Mouse (Mus musculus): ENCODE results near the gene Tigd4.

The Tigd4 gene

DNA sequence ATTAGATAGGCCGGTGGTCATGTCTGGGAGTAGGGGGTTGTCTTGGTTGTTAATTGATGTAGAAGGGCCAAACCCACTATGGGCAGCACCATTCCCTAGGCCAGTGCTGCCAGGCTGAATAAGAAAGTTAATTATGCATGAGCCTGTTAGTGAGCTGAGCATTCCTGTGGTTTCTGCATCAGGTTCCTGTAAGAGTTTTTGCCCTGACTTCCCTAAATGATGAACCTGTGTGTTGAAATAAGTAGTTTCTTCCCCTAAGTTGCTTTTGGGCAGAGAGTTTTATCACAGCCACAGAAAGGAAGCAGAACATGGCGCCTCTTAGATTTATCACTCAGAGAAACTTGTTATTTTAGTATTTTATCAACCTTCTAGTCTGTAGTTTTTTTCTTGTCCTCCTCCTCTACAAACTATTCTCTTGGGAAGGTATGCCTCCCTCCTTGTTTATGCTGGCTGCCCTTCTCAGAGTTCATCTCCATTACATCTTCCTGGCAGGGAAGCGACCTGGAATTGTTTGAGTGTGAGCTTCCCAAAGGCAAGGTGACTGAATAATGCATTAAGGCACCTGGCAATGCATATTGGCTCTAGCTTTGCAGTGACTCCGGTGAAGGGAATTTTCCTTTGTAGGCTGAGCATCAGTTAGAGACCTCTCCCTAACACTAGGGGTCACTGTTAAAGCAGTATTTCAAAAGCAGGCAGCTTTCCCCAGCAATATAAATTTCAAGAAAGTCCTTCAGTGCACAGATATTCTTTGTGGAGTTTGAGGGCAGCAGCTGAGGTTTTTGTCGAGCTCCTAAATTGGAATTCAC, 21.9 kb downstream of the Tigd4 start:
- no peak for DNase-seq

DNA sequence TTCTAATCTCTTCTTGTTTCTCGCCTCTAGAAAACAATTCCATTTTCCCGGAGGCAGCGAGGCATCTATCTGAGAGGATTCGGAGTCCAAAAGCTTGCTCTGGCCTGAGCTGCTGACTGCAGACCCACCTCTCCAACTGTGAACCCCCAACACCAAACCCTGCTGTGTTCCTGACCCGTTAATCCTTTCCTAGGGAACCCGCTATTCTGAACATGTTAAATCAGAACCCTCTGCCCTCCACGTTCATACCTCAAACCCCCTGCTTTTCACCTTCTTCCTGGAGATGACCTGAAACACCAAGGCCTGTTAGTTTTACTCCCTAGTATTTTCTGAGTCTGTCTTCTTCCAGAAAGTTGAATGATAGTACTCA, 22.5 kb downstream of the Tigd4 start:
- DNase-seq: no peak

DNA sequence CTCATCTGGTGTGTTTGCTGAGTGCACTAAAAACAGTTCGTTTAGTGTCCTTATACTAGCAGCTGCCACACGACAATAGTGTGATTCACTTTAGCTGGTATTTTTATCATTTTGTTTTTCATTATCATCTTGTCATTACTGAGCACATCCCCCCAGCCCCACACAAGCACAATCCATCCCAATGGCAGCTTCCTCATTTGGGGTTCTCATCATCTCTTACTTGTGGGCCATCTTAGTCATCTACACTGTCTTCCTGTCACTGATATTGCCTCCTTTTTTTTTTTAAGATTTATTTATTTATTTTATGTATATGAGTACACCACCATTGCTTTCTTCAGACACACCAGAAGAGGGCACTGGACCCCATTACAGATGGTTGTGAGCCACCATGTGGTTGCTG, 25.3 kb downstream of the Tigd4 start:
- DNase-seq: no peak

DNA sequence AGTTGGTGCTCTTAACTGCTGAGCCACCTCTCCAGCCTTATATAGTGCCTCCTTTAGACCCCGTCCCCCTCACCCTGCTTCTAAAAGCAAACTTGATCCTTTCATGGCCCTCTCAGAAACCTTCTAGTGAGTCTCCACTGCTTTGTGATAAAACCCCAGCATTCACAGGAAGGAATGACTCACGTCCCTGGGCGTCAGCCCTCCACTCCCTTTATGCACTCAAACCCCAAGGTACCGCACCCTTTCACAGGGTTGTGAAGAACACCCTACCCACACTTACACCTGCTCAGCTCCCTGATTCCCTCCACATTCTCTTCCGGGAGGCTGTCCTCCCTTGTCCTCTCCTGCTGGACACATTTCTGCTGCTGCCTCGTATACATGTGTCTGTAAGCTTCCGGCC, 25.7 kb downstream of the Tigd4 start:
- no peak for DNase-seq

DNA sequence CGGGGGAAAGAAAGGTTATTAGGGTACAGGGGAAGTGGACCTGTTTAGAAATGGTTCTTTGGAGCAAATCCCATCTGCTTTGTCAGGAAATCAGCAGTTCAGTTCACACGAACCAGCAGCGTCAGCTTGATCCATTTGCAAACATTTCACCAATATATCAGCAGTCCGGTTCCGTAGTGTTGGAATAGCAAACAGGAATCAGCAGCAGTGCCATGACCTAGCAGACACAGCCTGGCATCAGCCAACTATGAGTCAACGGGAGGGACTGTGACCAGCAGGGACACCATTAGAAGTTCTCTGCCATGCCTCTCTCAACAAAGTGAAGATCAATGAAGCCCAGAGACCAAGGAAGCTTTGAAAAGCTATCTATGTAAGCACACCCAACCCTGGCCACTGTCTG, 26.4 kb downstream of the Tigd4 start:
- DNase-seq: no peak

DNA sequence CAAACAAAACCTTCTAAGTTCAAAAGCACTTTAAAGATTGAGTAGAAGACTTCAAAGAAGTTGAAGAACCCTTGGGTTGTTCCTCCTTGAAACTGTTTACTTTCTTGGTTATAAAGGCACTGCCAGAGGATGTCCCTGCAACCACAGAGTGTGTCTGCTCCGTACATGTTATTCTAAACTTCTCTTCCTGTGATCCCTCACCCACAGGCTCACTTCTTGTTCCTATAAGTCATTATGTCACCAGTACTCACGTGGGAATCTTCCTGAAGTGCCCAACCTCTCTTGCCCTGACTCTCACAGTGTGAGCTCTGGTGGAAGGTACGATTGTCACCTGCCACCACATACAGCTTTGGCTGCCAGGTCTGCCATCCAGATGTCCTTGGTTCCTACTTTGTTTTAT, 28.7 kb downstream of the Tigd4 start:
- DNase-seq: no peak

DNA sequence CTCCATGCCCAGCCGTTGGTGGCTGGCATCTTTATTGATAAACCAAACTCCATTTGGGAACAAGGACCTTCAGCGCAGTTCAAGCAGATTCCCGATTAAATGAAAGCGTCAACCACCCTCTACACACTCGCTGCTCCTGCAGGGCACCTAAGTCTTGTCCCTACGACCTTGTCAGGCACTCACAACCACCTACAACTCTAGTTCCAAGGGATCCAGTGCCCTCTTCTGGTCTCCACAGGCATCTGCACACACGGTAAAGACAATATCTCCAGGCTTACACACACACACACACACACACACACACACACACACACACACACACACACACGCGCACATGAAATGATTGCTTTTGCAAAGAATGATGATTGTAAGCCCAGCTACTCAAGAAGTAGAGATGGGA, 38.2 kb downstream of the Tigd4 start:
- no peak for DNase-seq

DNA sequence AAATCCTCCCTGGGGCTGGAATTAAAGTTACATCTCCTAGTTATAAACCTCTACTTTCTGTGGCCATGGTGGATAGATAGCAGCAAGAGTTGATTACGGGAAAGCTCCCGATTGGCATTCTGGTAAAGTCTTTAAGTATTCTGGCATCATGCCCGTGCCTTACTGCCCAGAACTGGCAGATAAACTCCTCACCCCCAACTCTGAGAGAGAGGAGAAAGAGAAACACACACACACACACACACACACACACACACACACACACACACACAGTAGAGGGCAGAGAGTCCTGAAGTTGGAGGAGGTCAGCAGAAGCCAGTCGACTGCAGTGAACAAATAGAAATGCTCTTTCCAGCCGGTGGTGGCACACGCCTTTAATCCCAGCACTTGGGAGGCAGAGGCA, 43.7 kb downstream of the Tigd4 start:
- DNase-seq: no peak

DNA sequence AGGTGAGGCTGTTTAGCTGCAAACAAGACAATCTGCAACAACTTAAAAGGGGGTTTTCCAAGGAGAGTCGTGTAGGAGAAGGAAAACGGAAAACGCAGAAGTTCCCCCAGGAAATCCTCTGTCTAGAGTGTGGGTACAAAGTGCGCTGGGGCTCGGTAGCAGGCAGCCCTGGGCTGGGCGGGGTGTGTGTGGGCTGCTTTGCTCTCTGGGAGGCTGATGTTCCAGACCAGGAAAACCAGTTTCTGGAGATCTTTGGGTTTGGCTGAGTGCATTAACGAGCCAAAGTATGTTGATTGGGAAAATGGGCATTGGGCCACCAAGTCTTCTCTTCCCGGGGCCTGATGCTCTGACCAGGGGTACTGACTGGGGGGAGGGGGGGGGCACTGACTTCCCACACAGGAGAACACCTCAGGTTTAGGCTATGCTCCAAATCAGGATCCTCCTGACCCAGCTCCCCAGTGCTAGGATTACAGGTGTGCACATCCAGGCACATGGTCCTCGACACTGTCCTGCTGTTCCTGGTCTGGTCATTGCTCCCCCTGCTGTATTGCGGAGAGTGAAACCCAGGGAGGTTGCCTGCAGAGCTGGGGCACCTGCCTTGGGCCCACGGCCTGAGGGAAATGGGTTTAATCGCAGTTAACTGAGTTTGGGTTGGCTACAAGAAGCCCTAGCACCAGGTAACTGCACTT, 44.7 kb downstream of the Tigd4 start:
- DNase-seq: peak in 1 of 2 experiments; percentile 55

DNA sequence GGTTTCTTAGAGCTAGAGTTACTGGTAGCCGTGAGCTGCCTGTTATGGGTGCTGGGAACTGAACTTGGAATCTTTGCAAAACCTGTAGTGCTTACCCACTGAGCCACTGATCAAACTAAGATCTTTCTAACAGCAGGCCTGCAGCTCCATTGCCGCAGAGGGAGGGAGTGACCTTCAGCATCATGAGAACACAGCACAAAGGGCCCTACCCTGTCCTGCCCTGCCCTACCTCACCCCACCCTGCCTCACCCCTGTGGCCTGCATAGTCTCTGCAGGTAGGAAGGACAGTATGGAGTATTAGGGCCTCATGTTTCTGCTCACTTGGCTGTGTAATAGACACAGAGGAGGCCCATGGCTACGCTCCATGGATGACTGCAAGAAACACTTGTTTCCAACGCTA, 45.5 kb downstream of the Tigd4 start:
- DNase-seq: no peak

DNA sequence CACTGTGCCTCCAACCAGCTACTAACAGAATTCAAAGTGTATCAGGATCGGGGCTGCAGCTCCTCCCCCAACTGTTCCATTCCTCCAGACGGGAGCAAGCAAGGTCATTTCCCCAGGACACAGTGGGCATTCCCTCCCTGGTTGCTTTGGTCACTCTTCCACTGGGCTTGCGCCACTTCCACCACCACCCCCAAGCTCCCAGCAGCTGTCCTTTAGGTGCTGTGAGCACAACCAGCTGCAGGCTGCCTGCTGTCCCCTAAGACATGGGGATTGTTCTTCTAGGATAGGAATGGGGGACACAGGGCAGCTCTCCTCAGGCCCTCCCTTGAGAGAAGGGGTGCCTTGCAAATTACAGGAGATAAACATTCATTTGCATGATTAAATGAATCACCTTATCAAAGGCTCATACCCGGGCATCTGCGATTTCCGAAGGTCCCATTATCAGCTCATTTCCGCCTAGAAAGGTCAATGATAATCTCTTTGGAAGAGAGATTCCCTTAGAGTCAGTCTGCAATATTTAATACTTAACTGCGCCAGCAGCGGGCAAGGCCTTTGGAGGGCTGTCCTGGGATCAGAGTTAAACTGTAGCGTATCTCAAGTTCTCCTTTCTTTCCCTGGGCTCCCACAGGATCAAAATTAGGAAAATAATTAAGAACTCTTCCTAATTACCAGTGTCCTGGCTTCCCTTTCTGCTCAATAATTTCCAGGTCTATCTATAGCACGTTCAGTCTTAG, 46.6 kb downstream of the Tigd4 start:
- peak in 1 of 2 experiments; percentile 45 for DNase-seq

DNA sequence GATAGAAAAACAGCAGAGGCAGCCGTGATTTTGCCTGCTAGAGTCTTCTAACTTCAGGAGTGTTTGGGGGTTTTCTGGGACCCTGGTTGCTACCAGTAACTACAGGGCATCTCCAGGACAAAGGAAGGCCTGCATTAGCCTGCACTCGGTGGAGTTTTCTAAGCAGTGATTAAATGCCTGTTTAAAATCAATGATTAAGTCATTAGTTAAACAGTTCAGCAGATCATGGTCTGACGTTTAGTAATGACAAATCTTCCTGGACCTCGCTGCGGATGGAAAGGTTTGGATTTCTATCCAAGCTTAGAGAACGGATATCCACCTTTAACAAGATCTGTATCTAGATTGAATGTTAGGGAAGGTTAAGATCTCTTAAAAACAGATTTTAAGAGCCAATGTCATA, 47.2 kb downstream of the Tigd4 start:
- peak in 1 of 2 experiments; percentile 24 for DNase-seq

DNA sequence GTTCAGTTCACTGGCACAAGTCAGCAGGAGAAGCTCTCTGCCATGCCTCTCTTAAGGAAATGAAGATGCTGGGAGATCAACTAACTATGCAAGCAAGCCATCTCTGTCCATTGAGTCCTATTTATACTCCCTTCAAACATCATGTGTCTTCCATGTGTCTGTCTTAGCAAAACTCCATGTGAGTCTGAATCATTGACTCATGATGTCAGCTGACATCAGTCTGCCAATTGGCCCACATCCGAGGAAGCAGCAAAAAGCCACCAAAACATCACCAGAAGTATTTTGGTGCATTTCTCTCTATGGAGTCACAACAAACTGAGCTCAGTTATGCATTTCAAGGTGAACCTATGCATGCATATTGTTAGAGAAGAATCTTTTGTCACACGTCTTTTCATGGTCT, 48.0 kb downstream of the Tigd4 start:
- no peak for DNase-seq

DNA sequence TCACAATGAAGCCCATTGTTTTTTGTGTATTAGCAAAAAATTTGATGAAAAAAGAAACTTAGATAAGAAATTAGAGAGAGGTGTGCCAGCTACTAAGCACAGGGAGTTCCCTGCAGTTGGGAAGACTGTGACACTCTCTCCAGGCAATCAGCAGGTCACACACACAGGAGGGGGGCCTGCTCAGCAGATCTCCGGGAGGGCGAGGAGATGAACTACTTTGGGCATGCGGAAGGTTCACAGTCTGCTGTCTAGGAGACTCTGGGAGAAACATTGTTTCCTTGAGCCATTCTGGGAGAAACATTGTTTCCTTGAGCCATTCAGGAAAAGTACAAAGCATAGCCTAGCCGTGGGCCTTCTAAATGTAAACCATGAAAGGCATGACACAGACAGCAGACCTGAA, 49.6 kb downstream of the Tigd4 start:
- DNase-seq: no peak

DNA sequence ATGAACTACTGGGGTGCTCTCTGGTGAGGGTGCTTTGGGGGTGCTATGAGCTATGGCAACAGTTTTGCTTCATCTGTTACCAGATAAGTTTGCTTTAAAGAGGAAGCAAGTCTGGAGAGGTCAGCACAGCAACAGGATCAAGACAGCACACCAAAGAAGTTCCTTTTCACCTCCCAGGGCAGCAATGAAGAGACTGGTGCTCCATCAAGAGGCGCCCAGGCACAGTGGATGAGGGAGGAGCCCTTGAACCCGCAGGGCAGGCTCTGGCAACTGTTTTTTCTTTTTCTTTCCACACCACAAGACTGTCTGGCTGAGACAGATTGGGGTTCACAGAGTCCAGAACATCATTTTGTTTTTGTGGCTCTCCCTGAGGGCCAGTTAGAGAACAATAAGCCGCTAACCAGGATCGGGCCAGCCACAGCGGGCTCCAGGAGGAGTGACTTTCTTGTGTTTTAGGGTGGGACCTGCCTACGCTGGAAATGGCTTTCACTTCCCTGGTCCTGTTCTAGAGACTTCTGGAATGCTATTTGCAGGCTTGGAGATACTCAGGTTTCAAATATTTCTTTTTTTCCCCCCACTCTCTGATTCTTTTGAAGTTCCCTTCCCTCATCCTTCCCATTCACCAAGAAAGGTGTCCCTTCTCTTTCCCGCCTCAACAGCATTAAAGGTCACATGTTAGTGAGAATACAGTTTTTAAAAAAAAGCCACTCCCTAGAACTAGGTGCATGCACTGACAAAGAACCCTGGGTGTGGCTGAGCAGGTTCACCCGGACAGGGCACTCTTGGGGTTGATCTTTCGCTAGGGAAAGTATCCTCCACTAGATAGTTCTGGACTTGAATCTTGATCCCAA, 52.0 kb downstream of the Tigd4 start:
- no peak for DNase-seq

DNA sequence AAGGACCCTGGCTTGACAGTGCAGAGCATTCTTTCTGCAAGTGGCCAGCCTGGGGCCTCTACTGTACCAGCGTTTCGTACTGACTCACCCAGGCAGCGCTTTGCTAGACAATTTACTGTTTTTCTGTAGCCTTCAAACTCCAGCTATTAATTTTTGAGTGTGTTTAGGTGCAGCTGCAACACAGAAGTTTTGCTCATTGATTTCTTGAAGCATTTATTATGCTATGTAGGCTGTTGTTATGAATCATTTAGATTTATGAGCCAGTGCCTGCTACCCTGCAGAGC, 52.6 kb downstream of the Tigd4 start:
- DNase-seq: no peak

DNA sequence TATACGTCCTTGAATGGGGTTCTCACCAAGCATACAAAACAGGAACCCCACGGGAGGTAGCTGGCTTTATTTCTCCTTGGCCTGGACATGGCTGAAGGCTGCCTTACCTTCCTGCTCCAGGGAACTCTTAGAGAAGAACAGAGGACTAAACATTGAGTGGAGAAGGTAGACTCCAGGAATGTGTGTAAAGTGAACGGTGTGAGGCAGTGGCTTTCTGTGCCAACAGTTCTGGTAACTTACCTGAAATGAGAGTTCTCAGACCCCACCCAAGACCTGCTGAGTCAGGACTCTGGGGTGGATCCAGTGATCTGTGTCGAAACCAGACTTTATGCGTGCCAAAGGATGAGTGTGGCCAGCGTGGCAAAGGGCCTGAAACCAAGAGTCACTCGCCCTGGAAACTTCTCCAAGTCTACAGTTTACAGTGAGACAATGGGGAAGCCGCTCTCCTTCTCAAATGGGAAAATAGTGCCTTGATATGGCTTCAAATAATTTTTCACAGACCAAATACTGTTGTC, 53.0 kb downstream of the Tigd4 start:
- no peak for DNase-seq

All from kidney, postnatal 4 days (tissue).